Mouse (Mus musculus) megakaryocyte progenitor cell, adult 5-6 weeks (primary cell): ENCODE measurements around the gene Lama5. TPM values are rescaled to one million over a fixed set of nuclear protein-coding genes. Genes with fewer than 3 reads are reported as not detected.
"Not testable (repeated sequence)": the region's sequence is repeated elsewhere in the genome, so short reads cannot be mapped to it uniquely, and the experiment has no call there.

Experiments
- ATAC-seq: replicated peaks from 2 replicates; pipeline ENCODE4 v1.8.0; 2016; ENCODE audit warnings: mild to moderate bottlenecking, moderate TSS enrichment, inconsistent platforms; ENCODE audit not compliant: poor library complexity
- total RNA-seq, 2 experiments: library from RNA; stranded (forward) in 1 of 2; stranded (reverse) in 1 of 2; fragments of 157-497, 149-512 nt in 1 of 2; fragments of 200-1000 nt in 1 of 2; gene quantifications; 2 replicates each; pipeline versions ENCODE4 v1.2.3 to v1.2.4; 2015 to 2017

Lama5 gene
- total RNA-seq (2015) (0.07 and 2.1 TPM in 2 replicates), total RNA-seq (2017) (0.03 and 0.08 TPM in 2 replicates)

DNA sequence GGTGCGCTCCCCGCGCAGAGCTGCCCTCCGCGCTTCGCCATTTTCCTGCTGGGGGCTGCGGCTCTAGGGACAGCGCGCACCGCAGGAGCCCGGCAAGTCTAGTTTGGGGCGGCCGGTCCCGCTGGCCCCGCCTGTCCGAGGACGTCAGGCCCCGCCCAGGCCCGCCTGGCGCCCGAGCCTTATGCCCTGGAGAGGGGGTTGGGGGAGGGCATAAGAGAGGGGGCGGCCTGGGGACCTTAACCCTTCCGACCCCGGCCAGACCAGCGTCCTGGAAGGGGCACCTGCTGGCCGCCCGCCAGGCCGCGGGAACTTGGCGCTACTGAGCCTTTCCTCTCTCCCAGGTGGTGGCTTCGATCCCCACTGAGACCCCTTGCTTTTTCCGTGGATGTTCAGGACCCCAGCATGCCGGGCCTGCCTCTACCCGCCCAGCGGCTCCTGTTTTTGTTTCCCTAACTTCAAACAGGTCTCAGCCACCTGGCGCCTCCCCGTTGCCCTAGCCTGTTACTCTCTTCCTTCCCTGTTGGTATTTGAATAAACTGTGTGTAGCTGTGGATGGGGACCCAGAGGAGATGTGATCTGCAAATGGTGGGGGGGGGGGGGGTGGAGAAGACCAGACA, at the start of gene Lama5:
TSS of gene Lama5 (minus strand) at position 98 of the 617 bp plus-strand sequence.
- ATAC-seq, result peak; percentile 38

DNA sequence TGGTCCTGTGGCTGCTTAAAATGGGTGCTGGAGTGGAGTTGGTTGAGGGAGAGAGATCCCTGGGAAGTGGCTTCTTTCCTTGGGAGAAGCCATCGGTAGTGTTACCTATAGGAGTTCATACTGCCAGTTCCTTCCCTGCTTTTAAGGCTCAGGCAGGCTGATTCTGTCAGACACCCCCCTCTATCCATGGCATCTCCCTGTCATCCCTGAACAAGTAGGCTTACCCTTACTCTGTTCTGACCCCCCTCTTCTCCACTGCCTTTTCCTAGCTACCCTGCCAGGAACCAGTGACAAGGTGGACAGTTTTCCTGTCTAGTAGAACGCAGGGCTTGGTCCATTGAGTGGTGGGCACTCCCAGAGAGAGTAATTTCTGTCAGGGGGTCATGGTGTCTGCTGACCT, 48.9 kb upstream of the Lama5 start:
- ATAC-seq, result no peak

DNA sequence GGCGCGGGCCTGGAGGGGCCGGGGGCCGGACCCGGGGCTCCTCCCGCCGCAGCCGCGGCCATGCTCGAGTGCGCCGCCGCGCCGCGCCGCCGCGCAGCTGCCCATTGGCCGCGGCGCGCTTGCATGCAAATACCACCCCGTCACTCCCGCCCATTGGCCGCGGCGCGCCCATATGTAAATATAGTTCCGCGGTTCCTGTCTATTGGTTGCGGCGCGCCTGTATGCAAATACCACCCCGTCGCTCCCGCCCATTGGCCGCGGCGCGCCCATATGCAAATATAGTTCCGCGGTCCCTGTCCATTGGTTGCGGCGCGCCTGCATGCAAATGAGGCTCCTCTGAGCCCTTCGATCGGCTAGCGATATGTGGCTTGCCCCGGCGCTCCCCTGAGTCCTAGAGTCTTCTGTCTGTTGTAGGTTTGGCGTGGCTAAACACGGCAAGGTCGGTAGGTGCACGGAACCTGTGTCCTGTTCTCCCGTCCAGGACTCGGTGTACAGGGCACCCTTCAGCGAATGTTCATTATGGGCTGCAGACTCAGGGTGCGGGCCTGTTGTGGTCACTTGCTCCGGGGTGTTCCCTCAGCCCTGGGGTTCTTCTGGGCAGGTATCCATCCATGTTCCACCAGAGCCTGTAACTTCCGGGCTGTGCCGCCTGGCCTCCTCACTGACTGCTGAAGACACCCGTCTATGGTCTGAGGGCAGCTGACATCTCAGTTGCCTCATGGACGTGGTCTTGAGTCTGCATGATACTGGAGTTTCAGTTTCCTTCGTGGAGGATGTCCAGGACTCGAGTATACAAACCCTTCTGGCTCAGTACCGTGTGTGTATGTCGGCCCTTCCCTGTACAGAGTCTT, 48.0 kb upstream of the Lama5 start, which contains the start of gene Cables2:
TSS of gene Cables2 (minus strand) at position 103 of the 851 bp plus-strand sequence.
- ATAC-seq, result peak; percentile 77

DNA sequence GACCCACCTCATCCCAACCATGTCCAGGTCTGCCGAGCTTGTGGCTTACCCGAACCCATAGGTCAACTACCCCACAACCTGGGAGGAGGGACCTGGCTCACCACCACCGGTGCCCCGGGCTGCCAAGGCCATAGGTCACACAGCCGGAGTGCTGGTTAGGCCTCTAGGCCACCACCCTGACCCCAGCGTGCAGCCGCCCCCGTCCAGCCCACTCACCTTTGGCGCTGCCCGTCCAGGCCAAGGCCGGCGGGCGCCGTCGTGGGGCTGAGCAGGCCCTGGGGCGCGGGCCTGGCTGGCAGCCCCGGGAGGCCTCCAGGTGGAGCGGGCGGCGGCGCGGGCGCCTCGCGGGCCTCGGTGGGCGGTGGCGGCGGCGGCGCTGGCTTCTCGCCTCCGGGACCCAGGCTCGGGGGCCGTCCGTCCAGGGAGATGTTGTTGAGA, 47.2 kb upstream of the Lama5 start:
- no peak for ATAC-seq

DNA sequence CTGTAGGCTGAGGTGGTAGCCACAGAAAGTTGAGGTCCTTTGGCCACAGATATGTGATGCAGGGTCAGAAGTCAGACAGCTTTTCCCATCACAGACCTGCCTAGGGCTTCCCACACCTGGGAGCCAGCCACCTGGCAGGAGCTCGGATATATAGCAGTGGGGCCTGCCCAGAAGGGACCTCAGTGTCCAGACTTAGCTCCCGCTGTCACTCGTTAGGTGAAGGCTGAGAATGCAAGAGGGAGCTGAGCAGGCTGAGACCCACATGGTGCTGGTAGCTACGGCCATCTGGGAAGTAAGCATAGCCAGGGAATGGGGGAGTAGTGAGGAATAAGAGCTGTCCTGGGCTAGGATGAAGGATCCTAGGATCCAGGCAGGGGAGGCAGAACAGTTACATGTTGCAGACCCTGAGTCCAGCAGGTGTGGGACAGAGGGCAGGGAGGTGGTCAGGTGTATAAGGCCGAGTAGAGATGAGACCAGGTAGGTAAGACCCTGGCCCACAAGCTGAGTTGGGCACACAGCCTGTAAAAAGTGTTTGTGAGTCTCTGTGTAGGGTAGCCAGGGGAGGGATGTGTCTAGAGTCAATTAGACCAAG, 46.2 kb upstream of the Lama5 start:
- no peak for ATAC-seq

DNA sequence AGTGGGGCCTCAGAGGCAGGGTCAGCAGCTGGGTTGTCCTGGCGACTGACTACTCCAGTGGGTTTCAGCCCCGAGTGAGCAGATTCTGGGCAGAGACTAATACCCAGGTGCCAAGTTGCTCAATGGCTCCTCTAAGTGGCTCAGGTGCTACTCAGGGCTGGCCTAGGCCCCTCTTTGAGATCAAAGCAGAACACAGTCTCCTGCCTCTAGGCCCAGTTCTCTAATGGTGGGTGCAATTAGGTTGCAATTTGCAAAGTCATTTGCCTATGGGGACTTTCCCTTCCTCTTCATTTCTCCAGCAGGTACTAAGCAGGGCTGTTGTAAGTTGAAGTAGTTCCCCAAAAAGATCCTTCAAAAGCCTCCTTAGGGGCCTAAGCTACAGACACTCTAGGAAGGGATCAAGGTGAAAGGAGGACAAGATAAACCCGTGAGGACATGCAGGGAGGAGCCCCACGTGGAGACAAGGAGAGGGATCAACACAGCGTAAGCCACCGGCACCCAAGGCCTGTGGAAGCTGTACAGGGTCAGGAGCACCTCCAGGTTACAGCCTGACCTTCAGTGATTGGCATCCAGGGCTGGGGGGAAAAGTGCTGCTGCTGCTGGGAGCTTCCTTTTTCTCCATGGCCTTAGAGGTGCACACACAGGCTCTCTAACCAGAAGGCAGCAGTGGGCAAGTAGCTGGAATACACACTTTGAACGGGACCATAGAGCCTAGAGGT, 45.0 kb upstream of the Lama5 start:
- ATAC-seq, result peak; percentile 15

DNA sequence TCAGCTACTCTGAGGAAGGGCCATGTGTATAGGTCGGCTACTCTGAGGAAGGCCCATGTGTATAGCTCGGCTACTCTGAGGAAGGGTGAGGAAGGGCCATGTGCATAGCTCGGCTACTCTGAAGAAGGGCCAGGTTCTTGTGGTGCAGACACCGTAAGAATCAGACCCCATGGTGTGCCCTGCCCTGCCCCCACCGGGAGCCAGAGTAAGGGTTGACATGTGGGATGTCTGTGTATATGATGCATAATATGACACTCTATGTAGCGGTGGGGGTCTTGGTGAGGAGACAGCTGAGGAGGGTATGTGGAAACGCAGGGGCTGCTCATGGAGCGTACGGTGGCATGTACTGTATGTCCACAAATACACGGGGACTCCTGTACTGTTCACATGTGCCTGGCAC, 43.7 kb upstream of the Lama5 start:
- ATAC-seq, result no peak

DNA sequence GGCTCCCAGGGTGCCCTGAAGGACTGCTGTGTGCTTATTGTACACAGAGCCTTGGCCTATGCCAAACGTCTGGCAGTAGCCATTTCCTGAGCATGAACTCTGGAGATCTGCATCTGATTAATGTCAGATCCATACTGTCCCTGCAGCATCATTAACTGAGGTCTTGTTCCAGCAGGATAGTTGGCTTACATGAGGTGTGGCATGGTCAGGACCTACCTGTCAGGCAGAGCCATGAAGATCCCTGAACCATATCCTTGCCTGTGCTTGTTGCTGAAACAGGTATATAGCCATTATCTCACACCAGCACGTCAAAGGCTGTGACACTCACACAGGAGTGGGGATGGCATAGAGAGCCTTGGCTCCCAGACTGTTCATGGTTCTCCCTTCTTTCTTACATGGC, 42.3 kb upstream of the Lama5 start:
- ATAC-seq, result no peak

DNA sequence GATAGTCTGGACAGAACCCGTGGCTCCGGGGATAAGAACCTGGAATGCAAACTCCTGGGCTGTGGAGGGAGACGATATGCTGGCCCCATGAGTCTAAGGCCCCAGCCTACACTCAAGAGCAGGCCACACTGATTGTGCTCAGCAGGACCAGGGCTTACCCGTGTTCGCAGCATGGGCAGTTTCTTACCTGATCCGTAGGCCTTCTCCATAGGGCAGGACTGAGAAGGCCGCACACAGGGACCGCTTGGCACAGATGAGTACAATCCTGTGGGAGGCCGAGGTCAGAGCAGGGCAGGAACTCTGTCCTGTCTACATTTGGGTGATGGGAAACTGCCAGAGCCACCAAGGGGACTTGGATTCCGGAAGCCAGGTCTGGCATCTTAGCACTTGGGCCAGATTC, 37.2 kb upstream of the Lama5 start:
- no peak for ATAC-seq

DNA sequence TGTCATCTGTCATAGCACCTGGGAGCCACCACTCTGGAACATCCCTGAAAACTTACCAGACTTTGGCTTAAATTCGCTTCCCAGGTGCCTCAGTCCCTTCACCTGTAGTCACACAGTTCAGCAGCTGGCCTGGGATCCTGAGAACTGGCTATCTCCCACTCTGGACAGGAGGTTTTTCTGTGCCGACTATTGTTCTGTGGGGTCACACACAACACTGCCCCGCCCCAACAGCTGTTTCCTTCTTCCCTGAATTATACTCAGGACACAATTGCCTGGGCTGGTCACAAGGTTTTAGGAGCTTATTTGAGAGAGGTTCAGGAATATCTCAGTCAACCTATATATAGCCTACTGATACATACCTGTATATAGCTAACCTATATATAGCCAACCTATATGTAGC, 36.8 kb upstream of the Lama5 start:
- ATAC-seq, result no peak

DNA sequence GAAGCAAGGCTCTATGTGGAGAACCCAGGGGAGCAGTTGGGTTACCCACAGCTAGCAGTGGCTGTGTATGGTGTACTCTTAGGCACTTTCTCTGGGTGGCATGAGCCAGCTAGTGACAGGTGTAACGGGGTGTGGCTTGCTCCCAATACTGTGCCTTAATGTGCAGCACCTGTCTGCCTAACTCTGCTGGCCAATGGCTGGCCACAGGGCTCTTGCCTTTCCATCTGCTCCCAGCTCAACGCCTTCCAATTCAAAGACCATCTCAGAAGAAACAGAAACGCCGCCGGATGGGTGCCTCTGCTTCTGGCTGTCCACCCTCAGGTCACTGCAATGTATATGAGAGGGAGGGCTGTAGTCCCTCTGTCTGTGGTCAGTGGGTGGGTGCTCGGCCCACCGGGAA, 36.2 kb upstream of the Lama5 start:
- no peak for ATAC-seq

DNA sequence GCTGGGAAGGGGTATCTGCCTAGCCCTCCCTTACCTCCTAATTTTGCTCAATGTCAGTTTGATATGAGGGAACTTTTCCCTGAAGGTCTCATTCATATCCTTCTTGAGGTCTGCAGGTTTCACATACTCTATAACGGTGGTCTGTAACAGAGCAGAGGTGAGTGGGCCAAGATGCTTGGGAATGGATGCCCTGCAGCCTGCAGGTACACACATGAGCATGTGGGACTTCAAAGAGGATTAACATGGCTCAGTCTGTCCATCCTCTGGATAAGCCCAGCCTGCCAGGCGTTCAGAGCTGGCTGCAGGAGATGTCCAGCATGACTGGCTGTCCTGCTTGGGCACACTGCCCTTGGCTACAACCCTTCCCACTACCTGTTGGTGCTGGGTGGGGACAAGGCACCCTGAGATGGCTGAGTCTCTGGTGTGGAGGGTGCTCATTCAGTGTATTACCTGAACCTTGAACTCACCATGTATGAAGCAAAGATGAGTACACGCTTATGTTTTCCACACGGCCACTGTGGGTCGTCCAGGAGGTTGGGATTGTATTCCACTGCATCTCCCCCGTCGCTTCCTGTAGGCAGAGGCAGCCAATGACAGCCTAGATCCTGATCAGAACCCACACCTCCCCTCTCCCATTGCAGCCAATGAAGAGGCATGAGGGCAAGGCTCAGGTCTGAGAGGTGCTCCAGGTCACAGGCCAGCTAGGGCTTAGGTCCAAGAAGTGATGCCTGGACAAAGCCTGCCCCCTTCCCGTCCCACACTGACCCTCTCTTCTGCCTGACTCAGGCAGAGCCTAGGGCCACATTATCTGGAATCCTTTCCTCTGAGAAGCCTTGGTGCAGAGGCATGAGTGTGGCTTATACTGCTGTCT, 35.2 kb upstream of the Lama5 start:
- ATAC-seq, result no peak

DNA sequence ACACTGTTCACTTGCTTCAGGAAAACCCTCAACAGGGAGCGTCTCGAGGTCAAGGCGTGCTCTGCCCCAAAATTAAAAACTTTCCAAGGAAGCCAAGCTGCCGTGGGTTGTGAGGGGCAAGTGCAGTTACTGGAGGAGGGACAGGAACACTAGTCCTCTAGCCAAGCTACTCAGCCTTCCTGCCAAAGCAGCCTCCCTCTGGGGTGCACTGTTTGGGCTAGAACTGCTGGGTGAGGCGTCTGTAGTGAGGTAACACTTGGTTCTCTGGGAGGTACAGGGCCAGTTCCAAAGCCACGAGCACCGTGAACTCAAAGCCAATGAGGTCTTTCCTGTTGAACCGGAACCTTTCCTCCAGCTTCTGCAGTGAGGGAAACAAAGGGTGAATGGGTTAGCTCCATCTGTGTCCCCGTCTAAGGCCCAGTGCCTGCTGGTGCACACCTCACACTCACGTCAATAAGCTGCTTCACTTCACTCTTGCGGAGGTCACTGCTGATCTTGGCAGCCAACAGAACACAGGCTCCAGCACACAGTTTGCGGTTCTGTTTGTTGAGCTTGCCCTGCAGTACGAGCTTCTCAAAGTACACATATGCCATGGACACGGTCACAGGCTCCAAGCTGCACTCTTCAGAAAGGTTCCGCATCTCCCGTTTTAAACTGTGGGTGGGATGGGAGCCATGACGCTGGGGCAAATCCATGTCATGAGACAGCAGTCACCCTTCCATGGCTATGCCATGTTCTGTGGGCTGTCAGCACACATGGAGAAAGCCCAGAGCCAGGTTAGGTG, 34.4 kb upstream of the Lama5 start:
- ATAC-seq, result not testable (repeated sequence)

DNA sequence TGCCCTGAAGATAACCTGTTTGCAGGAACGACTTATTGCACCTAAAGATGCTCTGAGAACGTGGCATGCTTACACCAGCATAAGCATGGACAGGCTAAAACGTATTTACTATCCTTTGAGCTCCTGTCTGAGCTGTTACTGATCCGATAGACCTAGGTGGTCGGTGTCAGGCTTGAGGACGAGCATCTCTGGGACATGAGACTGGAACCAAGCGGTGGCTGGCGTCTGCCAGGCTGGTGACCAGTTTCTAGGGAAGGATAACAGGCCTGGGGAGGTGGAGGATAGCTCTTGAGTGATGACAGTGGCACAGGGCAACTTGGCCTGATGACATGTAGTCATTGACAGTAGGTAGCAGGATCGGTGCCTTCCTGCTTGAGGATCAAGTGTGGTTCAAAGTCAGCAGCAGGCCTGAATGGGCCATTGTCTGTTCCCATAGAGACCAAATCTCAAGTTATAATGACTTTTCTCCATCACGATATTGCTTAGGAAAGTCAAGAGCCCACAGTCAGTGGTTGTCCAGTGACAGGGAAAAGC, 33.4 kb upstream of the Lama5 start:
- ATAC-seq, result not testable (repeated sequence)

DNA sequence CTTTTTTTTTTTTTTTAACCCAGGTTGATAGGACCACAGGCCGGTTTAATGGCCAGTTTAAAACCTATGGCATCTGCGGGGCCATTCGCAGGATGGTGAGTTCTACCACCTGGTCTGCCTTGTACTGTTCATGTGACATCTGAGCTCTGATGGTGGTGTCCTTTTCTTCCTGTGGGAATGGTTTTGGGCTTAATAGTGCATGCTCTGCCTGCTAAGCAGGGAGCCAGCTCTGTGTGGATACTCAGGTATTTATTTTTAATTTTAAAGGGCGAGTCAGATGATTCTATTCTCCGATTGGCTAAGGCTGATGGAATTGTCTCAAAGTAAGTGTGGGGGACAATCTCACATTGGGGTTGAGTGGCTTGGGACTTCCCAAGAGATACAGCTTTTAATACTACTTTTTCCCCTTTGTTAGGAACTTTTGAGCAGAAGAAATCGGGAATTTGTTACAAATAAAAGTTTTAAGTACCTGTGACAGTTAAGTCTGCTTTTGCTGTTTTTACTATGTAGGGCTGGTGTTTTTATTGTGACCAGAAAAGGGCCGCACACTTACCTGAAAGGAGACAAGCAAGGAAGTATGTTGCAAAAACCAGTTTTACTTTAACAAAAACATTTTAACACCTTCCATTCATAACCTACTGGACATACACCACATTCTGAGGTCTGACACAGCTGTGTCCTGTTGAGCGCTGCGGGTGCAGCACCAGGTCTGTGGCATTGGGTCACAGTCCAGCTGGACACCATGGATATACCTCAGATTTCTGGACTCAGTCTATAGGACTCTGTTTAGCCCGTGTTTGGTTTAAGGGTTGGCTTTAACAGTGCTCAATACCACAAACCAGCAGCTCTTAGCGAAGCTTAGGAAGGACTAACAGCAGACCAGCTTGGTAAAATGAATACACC, 32.6 kb upstream of the Lama5 start:
- no peak for ATAC-seq

DNA sequence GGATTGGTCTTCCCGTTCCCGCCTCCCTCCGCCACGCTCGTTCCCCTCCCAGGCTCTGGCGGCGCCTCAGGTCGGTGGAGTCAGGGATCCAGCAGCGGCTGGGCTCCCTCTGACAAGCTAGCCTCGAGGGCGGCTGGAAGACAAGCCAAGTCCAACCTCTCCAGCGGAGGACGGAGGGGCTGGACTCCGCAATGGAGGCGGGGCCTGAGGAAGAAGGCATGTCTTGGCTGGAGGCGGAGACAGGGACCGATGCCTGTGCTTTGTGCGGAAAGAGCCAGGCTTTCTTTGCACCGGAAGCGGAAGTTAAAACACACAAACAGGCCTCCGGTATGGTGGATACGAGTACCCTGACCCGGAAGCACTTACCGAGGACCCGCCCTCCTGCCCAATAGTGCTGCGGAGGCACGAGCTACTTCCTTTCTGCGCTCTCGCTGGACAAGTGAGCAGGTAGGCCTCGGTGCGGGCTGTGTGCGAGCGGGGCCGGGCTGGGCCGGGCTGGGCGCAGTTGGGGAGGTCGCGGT, 31.4 kb upstream of the Lama5 start, which contains the start of gene Rps21:
TSS of gene Rps21 (plus strand) at position 377 of the 521 bp plus-strand sequence.
- ATAC-seq, result peak; percentile 80

DNA sequence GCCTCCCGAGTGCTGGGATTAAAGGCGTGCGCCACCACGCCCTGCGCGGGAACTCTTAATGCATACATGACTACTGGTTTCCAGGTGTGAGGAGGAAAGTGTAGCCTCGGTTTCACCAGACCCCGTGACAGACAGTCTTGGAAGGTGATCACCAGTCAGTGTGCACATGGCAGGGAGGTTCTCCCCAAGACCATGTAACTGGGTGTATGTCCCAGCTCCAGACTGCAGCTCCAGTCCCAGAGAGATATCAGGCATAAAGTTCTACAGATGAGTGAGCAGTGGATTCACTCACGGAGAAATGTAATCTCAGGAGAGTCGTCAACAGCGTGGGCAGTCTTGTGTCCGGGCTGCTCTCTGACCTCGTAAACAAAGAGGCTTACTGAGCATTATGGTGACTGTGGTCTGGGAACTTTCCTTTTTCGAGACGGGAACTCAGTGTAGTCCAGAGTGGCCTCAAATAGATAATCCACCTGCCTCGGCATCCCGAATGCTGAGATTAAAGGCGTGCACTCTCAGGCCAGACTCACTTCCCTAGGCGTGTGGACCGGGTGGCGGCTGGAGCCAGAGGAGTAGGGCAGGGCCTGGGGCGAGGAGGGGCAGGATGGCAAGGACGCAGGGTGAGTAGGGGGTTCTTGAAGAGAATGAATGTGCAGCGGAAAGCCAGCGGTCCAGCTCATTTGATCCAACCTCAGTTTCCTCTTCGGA, 30.8 kb upstream of the Lama5 start:
- ATAC-seq, result peak; percentile 24
